Mouse (Mus musculus): ENCODE data around the gene Sec23a. TPM values are rescaled to one million over a fixed set of nuclear protein-coding genes. Genes with fewer than 3 reads are reported as not detected.

The Sec23a gene
- polyA plus RNA-seq, 1 experiment from 2014 or later, result 57.8 TPM

DNA sequence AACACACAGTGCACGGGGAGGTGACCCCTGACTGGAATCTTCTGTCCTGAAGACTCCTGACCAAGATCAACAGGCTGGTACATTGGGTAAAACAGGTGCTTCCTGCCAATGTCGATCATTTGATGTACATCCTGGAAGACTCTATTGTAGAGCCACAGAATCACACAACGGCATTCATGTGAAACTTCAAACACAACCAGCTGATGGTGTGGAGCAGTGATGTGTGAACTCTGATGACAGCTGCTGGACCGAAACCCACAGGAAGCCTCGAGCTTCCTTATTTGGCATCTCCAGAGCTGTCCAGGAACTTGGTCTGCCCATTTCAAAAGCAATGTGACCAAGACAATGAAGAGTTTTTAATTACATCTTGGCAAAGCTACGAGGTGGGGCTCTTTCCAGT lies 91.0 kb downstream of the Sec23a start:
- Histone ChIP-seq H3K4me2 (no peak overlapping the region), H3K9me3 (replicated peaks) (no peaks in the 10 kb centered on the region), H3K36me3 (no peaks in the 10 kb centered on the region), H3K27me3 (no peaks in the 10 kb centered on the region), H3K27ac (no peak overlapping the region), H3K9ac (no peak overlapping the region), H3K4me3 (no peak overlapping the region), H3K4me1 (replicated peaks) (no peaks in the 10 kb centered on the region; the same call in 1 of the 2 replicates)
- 58% methylated on average over 6 of the region's 6 CpGs for WGBS
- ATAC-seq (replicated peaks; ENCODE audit: insufficient number of reproducible peaks, insufficient read depth, low FRiP score, low read depth), result no peak

DNA sequence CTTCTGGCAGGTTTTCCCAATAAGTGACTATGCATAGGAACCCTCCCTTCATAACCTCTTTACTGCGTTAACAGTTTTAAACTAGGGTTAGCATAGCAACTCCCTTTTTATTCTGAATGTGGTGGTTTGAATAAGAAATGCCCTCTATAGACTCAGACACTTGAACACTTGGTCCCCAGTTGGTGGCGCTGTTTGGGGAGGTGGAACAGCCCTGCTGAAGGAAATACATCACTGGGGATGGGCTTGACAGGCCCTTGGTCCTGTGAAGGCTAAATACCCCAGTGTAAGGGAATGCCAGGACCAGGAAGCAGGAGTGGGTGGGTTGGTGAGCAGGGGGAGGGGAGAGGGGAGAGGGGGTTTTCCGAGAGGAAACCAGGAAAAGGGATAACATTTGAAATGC lies 92.3 kb downstream of the Sec23a start:
- ATAC-seq (replicated peaks; ENCODE audit: insufficient number of reproducible peaks, insufficient read depth, low FRiP score, low read depth), result no peak
- Histone ChIP-seq H3K9me3 (replicated peaks) (no peaks in the 10 kb centered on the region), H3K27ac (no peak overlapping the region), H3K4me3 (no peak overlapping the region), H3K4me1 (replicated peaks) (no peaks in the 10 kb centered on the region; the same call in 1 of the 2 replicates), H3K36me3 (no peaks in the 10 kb centered on the region), H3K4me2 (no peak overlapping the region), H3K27me3 (no peaks in the 10 kb centered on the region), H3K9ac (no peak overlapping the region)
- 63% methylated on average over 3 of the region's 3 CpGs for WGBS

DNA sequence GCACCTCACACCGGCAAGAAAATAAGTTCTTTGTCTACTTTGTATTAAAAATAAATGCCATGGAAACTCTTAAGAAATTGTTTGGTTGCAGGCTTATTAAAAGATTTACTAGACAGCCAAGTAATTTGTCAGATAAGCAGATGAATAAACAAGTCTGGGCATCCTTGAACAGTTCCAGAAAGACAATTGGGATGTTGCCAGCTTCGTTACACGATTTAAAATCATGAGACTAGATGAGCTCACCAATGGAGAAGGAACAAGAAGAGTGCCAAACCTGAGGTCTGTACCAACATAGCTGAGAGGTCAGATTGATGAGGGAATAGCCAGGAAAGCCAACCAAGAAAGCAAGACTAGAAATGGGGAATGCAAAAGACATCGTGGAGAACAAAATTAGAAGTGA lies 102.0 kb downstream of the Sec23a start:
- H3K4me3 ChIP-seq, result no peak overlapping the region
- H3K4me1 ChIP-seq (replicated peaks), result no peaks in the 10 kb centered on the region
- WGBS, result 74% methylated on average over 4 of the region's 4 CpGs
- no peak overlapping the region for H3K27ac ChIP-seq
- H3K9ac ChIP-seq, result no peak overlapping the region
- H3K4me2 ChIP-seq, result no peak overlapping the region
- H3K27me3 ChIP-seq, result no peaks in the 10 kb centered on the region
- no peaks in the 10 kb centered on the region for H3K36me3 ChIP-seq
- no peak for ATAC-seq (replicated peaks; ENCODE audit: insufficient number of reproducible peaks, insufficient read depth, low FRiP score, low read depth)
- H3K9me3 ChIP-seq (replicated peaks), result no peaks in the 10 kb centered on the region

Other genes with a start within 250 kb of the Sec23a start
- gene Gemin2, start 1.4 kb upstream of the Sec23a start, polyA plus RNA-seq (2015; fragmentation: Nextera tagmentation; extraction: Ambion mirVana), result 17.9 and 20.8 TPM in 2 replicates
- 83.2 and 85.5 TPM in 2 replicates for gene Trappc6b, start 49.5 kb upstream of the Sec23a start, polyA plus RNA-seq (2015; fragmentation: Nextera tagmentation; extraction: Ambion mirVana)
- 59.4 and 63.0 TPM in 2 replicates for gene Pnn, start 54.9 kb upstream of the Sec23a start, polyA plus RNA-seq (2015; fragmentation: Nextera tagmentation; extraction: Ambion mirVana)
- 39.6 and 44.8 TPM in 2 replicates for gene Mia2, start 83.8 kb upstream of the Sec23a start, polyA plus RNA-seq (2015; fragmentation: Nextera tagmentation; extraction: Ambion mirVana)
- 5.1 and 5.3 TPM in 2 replicates for gene Fbxo33, start 207.7 kb upstream of the Sec23a start, polyA plus RNA-seq (2015; fragmentation: Nextera tagmentation; extraction: Ambion mirVana)

Measured in heart, embryonic 15.5 days (tissue).